Mouse (Mus musculus): ENCODE data around the gene Fam234b.

- no peak for TF ChIP-seq CTCF (conservative IDR thresholded peaks at IDR 0.05; ENCODE audit: insufficient read depth, insufficient read length, low read depth, low read length)
- TF ChIP-seq POLR2A (IDR thresholded peaks at IDR 0.05; ENCODE audit: low read depth, low read length), result no peak
Observed at GRCm38 (mm10) chr6:135271761-135272160, 74.0 kb downstream of the Fam234b start.
